Mouse (Mus musculus) kidney, embryonic 16.5 days (tissue): Measurements from ENCODE around the gene Nos1ap. TPM values are rescaled to one million over a fixed set of nuclear protein-coding genes. Genes with fewer than 3 reads are reported as not detected.
A peak's percentile ranks its signal among the peaks of the same experiment; 100 is the strongest.

Experiments used
- ATAC-seq: fragments of 200-750 bp; cut with Nextera tagmentation; 2 replicates; pipeline ENCODE4 v1.8.0; 2017; ENCODE audit warnings: moderate TSS enrichment; ENCODE audit not compliant: low FRiP score, low TSS enrichment
- H3K27ac ChIP-seq: fragments of 300-500 bp; sonication (generic); 2 replicates; pipeline ENCODE4 v1.5.1; 2014; ENCODE audit warnings: low read length
- H3K27me3 ChIP-seq: fragments of 300-500 bp; sonication (generic); 2 replicates; pipeline ENCODE4 v1.6.1; 2014; ENCODE audit warnings: low read length, control low read depth, mixed read lengths; ENCODE audit not compliant: insufficient read depth
- H3K36me3 ChIP-seq: fragments of 300-500 bp; sonication (generic); 2 replicates; pipeline ENCODE4 v1.6.1; 2014; ENCODE audit warnings: low read length, control low read depth, mixed read lengths; ENCODE audit not compliant: insufficient read depth
- H3K4me1 ChIP-seq: fragments of 300-500 bp; sonication (generic); 2 replicates; pipeline ENCODE4 v1.6.1; 2014; ENCODE audit warnings: low read length, control low read depth, mixed read lengths; ENCODE audit not compliant: insufficient read depth
- H3K4me2 ChIP-seq: fragments of 300-500 bp; sonication (generic); replicated peaks from 2 replicates; pipeline ENCODE4 v1.6.1; 2014; ENCODE audit warnings: low read depth, low read length
- H3K4me3 ChIP-seq: fragments of 300-500 bp; sonication (generic); 2 replicates; pipeline ENCODE4 v1.5.1; 2014; ENCODE audit warnings: mild to moderate bottlenecking, low read length
- H3K9ac ChIP-seq: fragments of 300-500 bp; sonication (generic); replicated peaks from 2 replicates; pipeline ENCODE4 v1.6.1; 2014; ENCODE audit warnings: low read length
- H3K9me3 ChIP-seq: fragments of 300-500 bp; sonication (generic); 2 replicates; pipeline ENCODE4 v1.6.1; 2016; ENCODE audit warnings: low read length, control low read depth
- WGBS: fragments of 180-500 bp; shearing (Covaris S2); extraction: QIAGEN DNeasy Blood & Tissue Kit; methylation state at CpG from one replicate; pipeline ENCODE4 v1.1.7; 2014; 5-methylcytosine and 5-hydroxymethylcytosine counted together
- polyA plus RNA-seq: library from polyadenylated mRNA; unstranded; fragments of >200 nt; fragmentation: Nextera tagmentation; extraction: Ambion mirVana; gene quantifications from 2 replicates; pipeline ENCODE4 v1.2.1, GENCODE M21; 2015

The Nos1ap gene
- polyA plus RNA-seq, 1 experiment from 2014 or later = 18.0 TPM

GRCm38 (mm10) chr1:170482236-170482905 is 107.3 kb downstream of the Nos1ap start:
- no peak overlapping the region for H3K4me3 ChIP-seq
- H3K4me1 ChIP-seq = peaks cover 47% of the 10 kb centered on the region
- no peak overlapping the region for H3K9ac ChIP-seq
- no peak for ATAC-seq
- no peak overlapping the region for H3K27ac ChIP-seq
- no peaks in the 10 kb centered on the region for H3K9me3 ChIP-seq
- no peaks in the 10 kb centered on the region for H3K36me3 ChIP-seq
- no peaks in the 10 kb centered on the region for H3K27me3 ChIP-seq
- 64% methylated on average over 7 of the region's 8 CpGs for WGBS
- H3K4me2 ChIP-seq = no peak overlapping the region

- peak overlapping the region; percentile 11; the same call in 1 of the 2 replicates for H3K27ac ChIP-seq
- no peak overlapping the region for H3K9ac ChIP-seq
- 66% methylated on average over 3 of the region's 3 CpGs for WGBS
- no peak for ATAC-seq
- H3K9me3 ChIP-seq = no peaks in the 10 kb centered on the region
- H3K4me2 ChIP-seq = no peak overlapping the region
- no peaks in the 10 kb centered on the region for H3K27me3 ChIP-seq
- no peak overlapping the region for H3K4me3 ChIP-seq
- peaks cover 56% of the 10 kb centered on the region for H3K4me1 ChIP-seq
- no peaks in the 10 kb centered on the region for H3K36me3 ChIP-seq
These were observed 108.6 kb downstream of the Nos1ap start for GRCm38 (mm10) chr1:170481093-170481492.

- Histone ChIP-seq H3K4me1 (peaks cover 55% of the 10 kb centered on the region), H3K4me2 (no peak overlapping the region), H3K27ac (peak overlapping the region; percentile 94), H3K4me3 (no peak overlapping the region), H3K36me3 (no peaks in the 10 kb centered on the region), H3K9ac (0 out of 2 replicates have a peak overlapping the region, but pooled peaks have one; percentile 9), H3K9me3 (no peaks in the 10 kb centered on the region), H3K27me3 (no peaks in the 10 kb centered on the region)
- WGBS = 14% methylated on average over 3 of the region's 3 CpGs
- ATAC-seq = peak; percentile 88
These were observed 110.2 kb downstream of the Nos1ap start for GRCm38 (mm10) chr1:170479458-170479798.

DNA sequence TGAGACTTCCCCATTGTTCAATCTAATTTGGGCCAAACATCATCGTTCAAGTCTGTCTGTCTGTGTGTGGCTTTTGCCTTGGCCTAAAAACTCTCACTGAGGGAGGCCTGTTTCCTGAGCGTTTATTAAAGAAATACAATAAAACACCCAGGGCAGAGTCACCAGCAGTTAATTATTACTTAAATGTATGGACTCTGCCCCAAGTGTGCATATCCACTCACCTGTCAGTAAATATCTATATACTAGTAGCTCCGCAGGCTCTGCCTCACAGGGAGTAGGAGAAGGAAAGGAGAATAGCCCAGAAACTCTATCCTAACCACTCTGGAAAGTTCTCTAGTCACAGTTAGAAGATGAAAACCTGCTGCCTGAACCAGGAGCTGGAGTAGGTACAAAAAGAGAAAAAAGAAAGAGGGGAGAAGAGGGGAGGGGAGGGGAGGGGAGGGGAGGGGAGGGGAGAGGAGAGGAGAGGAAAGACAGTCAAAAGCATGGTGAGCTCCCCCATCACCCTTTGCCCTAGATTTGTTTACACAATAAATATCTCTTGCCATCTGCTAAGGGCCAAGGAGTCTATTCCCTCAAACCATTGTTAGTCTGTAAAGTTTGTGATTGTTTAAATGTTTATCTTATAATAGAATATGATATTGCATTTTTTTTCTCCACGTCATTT is 110.7 kb downstream of the Nos1ap start:
- peak overlapping the region; percentile 94 for H3K27ac ChIP-seq
- 38% methylated on average over 4 of the region's 4 CpGs for WGBS
- ATAC-seq = peak; percentile 62; the same call in 1 of the 2 replicates
- H3K27me3 ChIP-seq = no peaks in the 10 kb centered on the region
- peaks cover 55% of the 10 kb centered on the region for H3K4me1 ChIP-seq
- H3K4me2 ChIP-seq = no peak overlapping the region
- H3K36me3 ChIP-seq = no peaks in the 10 kb centered on the region
- H3K9me3 ChIP-seq = no peaks in the 10 kb centered on the region
- peak overlapping the region; percentile 41; the same call in 1 of the 2 replicates for H3K9ac ChIP-seq
- no peak overlapping the region for H3K4me3 ChIP-seq

GRCm38 (mm10) chr1:170477636-170478600 is 111.7 kb downstream of the Nos1ap start:
- peak overlapping the region; percentile 94 for H3K27ac ChIP-seq
- no peak overlapping the region for H3K4me2 ChIP-seq
- no peaks in the 10 kb centered on the region for H3K27me3 ChIP-seq
- 29% methylated on average over 10 of the region's 10 CpGs for WGBS
- no peak overlapping the region for H3K4me3 ChIP-seq
- peaks cover 55% of the 10 kb centered on the region for H3K4me1 ChIP-seq
- peak; percentile 44 for ATAC-seq
- no peaks in the 10 kb centered on the region for H3K9me3 ChIP-seq
- no peaks in the 10 kb centered on the region for H3K36me3 ChIP-seq
- peak overlapping the region; percentile 49 for H3K9ac ChIP-seq

GRCm38 (mm10) chr1:170473460-170473859 is 116.2 kb downstream of the Nos1ap start:
- Histone ChIP-seq H3K4me3 (no peak overlapping the region), H3K27ac (no peak overlapping the region), H3K27me3 (no peaks in the 10 kb centered on the region), H3K4me2 (no peak overlapping the region), H3K9ac (no peak overlapping the region), H3K9me3 (no peaks in the 10 kb centered on the region), H3K36me3 (no peaks in the 10 kb centered on the region), H3K4me1 (peaks cover 23% of the 10 kb centered on the region)
- WGBS = 80% methylated on average over 6 of the region's 6 CpGs
- no peak for ATAC-seq

GRCm38 (mm10) chr1:170472861-170473260 is 116.8 kb downstream of the Nos1ap start:
- no peaks in the 10 kb centered on the region for H3K36me3 ChIP-seq
- peaks cover 17% of the 10 kb centered on the region for H3K4me1 ChIP-seq
- H3K4me3 ChIP-seq = no peak overlapping the region
- H3K9me3 ChIP-seq = no peaks in the 10 kb centered on the region
- H3K27ac ChIP-seq = no peak overlapping the region
- H3K9ac ChIP-seq = no peak overlapping the region
- no peaks in the 10 kb centered on the region for H3K27me3 ChIP-seq
- H3K4me2 ChIP-seq = no peak overlapping the region
- ATAC-seq = no peak

- 69% methylated on average over 6 of the region's 6 CpGs for WGBS
- H3K4me3 ChIP-seq = no peak overlapping the region
- no peaks in the 10 kb centered on the region for H3K27me3 ChIP-seq
- H3K27ac ChIP-seq = no peak overlapping the region
- H3K9ac ChIP-seq = no peak overlapping the region
- H3K9me3 ChIP-seq = peaks cover 8% of the 10 kb centered on the region; the same call in 1 of the 2 replicates
- no peak overlapping the region for H3K4me2 ChIP-seq
- 0 out of 2 replicates have a peak, but pooled peaks cover 4% of the 10 kb centered on the region for H3K4me1 ChIP-seq
- H3K36me3 ChIP-seq = no peaks in the 10 kb centered on the region
- no peak for ATAC-seq
These were observed 123.3 kb downstream of the Nos1ap start for GRCm38 (mm10) chr1:170466099-170467009.

DNA sequence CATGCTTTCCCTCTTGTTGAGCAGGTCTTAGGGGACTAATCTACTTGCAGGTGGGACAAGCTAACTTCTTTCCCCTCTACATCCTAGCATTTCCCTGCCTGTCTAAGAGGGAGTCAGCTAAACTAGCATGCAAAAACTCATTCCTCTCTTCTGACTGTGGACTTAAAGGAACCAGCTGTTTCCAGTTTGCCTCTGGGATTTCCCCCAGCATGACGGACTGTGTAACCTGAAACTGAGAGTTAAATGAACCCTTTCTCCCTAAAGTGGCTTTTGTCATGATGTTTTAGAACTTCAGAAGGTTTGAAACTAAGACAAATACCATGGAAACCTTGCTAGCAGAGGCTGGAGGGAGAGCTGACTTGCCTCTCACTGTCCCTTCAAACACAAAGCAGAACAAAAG is 127.5 kb downstream of the Nos1ap start:
- Histone ChIP-seq H3K36me3 (no peaks in the 10 kb centered on the region), H3K27me3 (no peaks in the 10 kb centered on the region), H3K4me3 (no peak overlapping the region), H3K27ac (no peak overlapping the region), H3K9me3 (peaks cover 8% of the 10 kb centered on the region; the same call in 1 of the 2 replicates), H3K4me1 (0 out of 2 replicates have a peak, but pooled peaks cover 4% of the 10 kb centered on the region), H3K9ac (no peak overlapping the region), H3K4me2 (no peak overlapping the region)
- no peak for ATAC-seq
- WGBS = 39% methylated on average over 1 of the region's 1 CpGs
